ENCODE assay signal across 8 mouse cellular contexts in the genomic region with DNA sequence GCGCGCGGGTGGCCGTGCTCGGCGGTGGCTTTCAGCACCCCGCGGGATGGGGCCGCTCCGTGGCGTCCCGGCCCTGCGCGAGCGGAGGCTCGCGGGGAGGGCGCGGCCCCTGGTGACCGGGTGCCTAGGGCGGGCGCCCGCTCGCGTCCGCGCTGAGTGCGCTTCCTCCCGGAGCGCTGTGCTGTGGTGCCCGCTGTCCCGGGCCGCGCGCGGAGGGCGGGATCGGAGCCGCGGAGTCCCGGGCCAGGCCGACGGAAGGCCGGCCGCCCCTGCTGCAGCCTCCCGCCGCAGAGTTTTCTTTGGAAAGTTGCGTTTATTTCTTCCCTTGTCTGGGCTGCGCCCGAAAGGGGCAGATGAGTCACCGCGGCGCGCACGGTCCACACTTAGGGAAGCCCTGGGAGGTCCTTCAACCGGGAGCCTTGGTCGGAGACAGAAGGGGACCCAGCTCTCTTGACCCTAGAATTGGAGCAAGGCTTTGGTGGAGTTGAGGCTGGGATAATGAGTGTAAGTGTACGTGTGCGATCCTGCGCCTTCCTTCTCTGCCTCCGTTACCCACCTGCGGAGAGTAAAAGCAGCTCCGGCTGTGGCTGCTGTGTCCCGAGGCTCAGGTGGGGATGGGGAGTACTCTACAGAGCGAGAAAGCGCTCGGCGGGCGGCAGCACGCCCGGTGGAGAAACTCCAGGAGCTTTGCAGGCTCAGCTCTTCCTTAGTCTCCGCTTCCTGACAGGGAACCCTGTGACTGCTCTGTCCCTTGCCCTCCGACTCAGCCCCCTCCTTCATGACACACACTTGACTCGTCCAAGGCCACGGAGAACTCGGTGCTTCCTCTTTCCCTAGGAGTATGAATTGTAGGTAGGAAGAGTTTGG. TPM values are rescaled to one million over a fixed set of nuclear protein-coding genes. Genes with fewer than 3 reads are reported as not detected.
DNase-seq lines count a peak whose midpoint lies in the region; ATAC-seq and TF ChIP-seq lines count a peak whose summit lies in the region.

No protein-coding gene starts in this region.

- H3K4me1 ChIP-seq in kidney, embryonic 16.5 days (ENCODE audit: insufficient read depth, low read length), result peaks cover 35% of the 10 kb centered on the region
- H3K4me1 ChIP-seq in midbrain, embryonic 13.5 days (replicated peaks), result peaks cover 48% of the 10 kb centered on the region

- WGBS in kidney, embryonic 16.5 days, result under 1% methylated on average over 48 of the region's 76 CpGs
- under 1% methylated on average over 72 of the region's 76 CpGs for WGBS in midbrain, embryonic 13.5 days

- peaks cover 6% of the 10 kb centered on the region; the same call in 1 of the 2 replicates for H3K27me3 ChIP-seq in kidney, embryonic 16.5 days (ENCODE audit: insufficient read depth, low read length)
- peaks cover 38% of the 10 kb centered on the region for H3K27me3 ChIP-seq in midbrain, embryonic 13.5 days

- H3K9me3 ChIP-seq in kidney, embryonic 16.5 days (ENCODE audit: low read length), result no peaks in the 10 kb centered on the region
- no peaks in the 10 kb centered on the region for H3K9me3 ChIP-seq in midbrain, embryonic 13.5 days

- H3K9ac ChIP-seq in kidney, embryonic 16.5 days (replicated peaks; ENCODE audit: low read length), result peak overlapping the region; percentile 79
- H3K9ac ChIP-seq in midbrain, embryonic 13.5 days (replicated peaks), result peak overlapping the region; percentile 72

- TF ChIP-seq CTCF in layer of hippocampus, adult 2 months (conservative IDR thresholded peaks at IDR 0.05), result no peak

- no peak overlapping the region for H3K27ac ChIP-seq in layer of hippocampus, adult 2 months
- no peak overlapping the region for H3K27ac ChIP-seq in kidney, embryonic 16.5 days (ENCODE audit: low read length)
- H3K27ac ChIP-seq in midbrain, embryonic 13.5 days, result no peak overlapping the region; the same call in 1 of the 2 replicates

- DNase-seq in layer of hippocampus, adult 2 months (ENCODE audit: low spot score in 2 of 2), result no peak
- DNase-seq in layer of hippocampus, adult 9-11 months, result no peak
- peak; percentile 78 for DNase-seq in adrenal gland, adult 2 months
- DNase-seq in c-Kit-positive CD71-positive TER-119-positive erythroid progenitor cells, embryonic 14.5 days (ENCODE audit: low spot score), result no peak
- no peak for DNase-seq in ovary, postnatal 10 days (ENCODE audit: low spot score)

- H3K4me2 ChIP-seq in kidney, embryonic 16.5 days (replicated peaks; ENCODE audit: low read depth, low read length), result peak overlapping the region; percentile 99
- H3K4me2 ChIP-seq in midbrain, embryonic 13.5 days (replicated peaks), result peak overlapping the region; percentile 78

- peak overlapping the region; percentile 62 for H3K4me3 ChIP-seq in layer of hippocampus, adult 2 months
- H3K4me3 ChIP-seq in kidney, embryonic 16.5 days (ENCODE audit: low read length), result peak overlapping the region; percentile 78
- H3K4me3 ChIP-seq in midbrain, embryonic 13.5 days (replicated peaks), result peak overlapping the region; percentile 61

- peak; percentile 65 for ATAC-seq in granulocyte monocyte progenitor cell, adult 5-6 weeks (replicated peaks; ENCODE audit: poor library complexity, severe bottlenecking)
- ATAC-seq in kidney, embryonic 16.5 days (ENCODE audit: low FRiP score, low TSS enrichment), result peak; percentile 73
- ATAC-seq in midbrain, embryonic 13.5 days, result peak; percentile 75

- H3K36me3 ChIP-seq in kidney, embryonic 16.5 days (ENCODE audit: insufficient read depth, low read length), result no peaks in the 10 kb centered on the region
- H3K36me3 ChIP-seq in midbrain, embryonic 13.5 days, result no peaks in the 10 kb centered on the region

RNA-seq across cellular contexts. Expression of a gene that starts 0.6 kb away (rescaled TPM):
- total RNA-seq in layer of hippocampus, adult 2 months (2021), result under 1 TPM; 0.41 to 0.64 TPM
- 10 to 100 TPM; 15.5 to 25.5 TPM for total RNA-seq in adrenal gland, adult 2 months (2021)
- 23.7 and 35.0 TPM in 2 replicates for polyA plus RNA-seq in adrenal gland, adult 2 months (2012; rRNA removed)
- 1.1 and 4.0 TPM in 2 replicates for total RNA-seq in granulocyte monocyte progenitor cell, adult 5-6 weeks (2014; fragmentation: Nextera tagmentation)
- 0.65 and 0.82 TPM in 2 replicates for total RNA-seq in granulocyte monocyte progenitor cell, adult 5-6 weeks (2017)
- polyA plus RNA-seq in kidney, embryonic 16.5 days (2015; fragmentation: Nextera tagmentation; extraction: Ambion mirVana), result 8.6 and 9.7 TPM in 2 replicates
- 9.5 and 12.9 TPM in 2 replicates for polyA plus RNA-seq in midbrain, embryonic 13.5 days (2015; fragmentation: Nextera tagmentation; extraction: Ambion mirVana)

RNA-seq across cellular contexts. Expression of a gene that starts 44.1 kb away (rescaled TPM):
- 10 to 100 TPM; 51.8 to 59.2 TPM for total RNA-seq in layer of hippocampus, adult 2 months (2021)
- total RNA-seq in adrenal gland, adult 2 months (2021), result 10 to 100 TPM; 78.1 to 82.8 TPM
- polyA plus RNA-seq in adrenal gland, adult 2 months (2012; rRNA removed), result 17.0 and 18.0 TPM in 2 replicates
- total RNA-seq in granulocyte monocyte progenitor cell, adult 5-6 weeks (2014; fragmentation: Nextera tagmentation), result 83.3 and 104 TPM in 2 replicates
- 51.9 and 63.8 TPM in 2 replicates for total RNA-seq in granulocyte monocyte progenitor cell, adult 5-6 weeks (2017)
- 19.0 and 23.2 TPM in 2 replicates for polyA plus RNA-seq in kidney, embryonic 16.5 days (2015; fragmentation: Nextera tagmentation; extraction: Ambion mirVana)
- 10.9 and 12.6 TPM in 2 replicates for polyA plus RNA-seq in midbrain, embryonic 13.5 days (2015; fragmentation: Nextera tagmentation; extraction: Ambion mirVana)

RNA-seq across cellular contexts. Expression of a gene that starts 53.0 kb away (rescaled TPM):
- total RNA-seq in layer of hippocampus, adult 2 months (2021), result 100 to 1,000 TPM; 159 to 161 TPM
- total RNA-seq in adrenal gland, adult 2 months (2021), result 100 to 1,000 TPM; 111 to 139 TPM
- polyA plus RNA-seq in adrenal gland, adult 2 months (2012; rRNA removed), result 3.2 and 4.2 TPM in 2 replicates
- 147 and 170 TPM in 2 replicates for total RNA-seq in granulocyte monocyte progenitor cell, adult 5-6 weeks (2014; fragmentation: Nextera tagmentation)
- total RNA-seq in granulocyte monocyte progenitor cell, adult 5-6 weeks (2017), result 341 and 364 TPM in 2 replicates
- 77.9 and 83.0 TPM in 2 replicates for polyA plus RNA-seq in kidney, embryonic 16.5 days (2015; fragmentation: Nextera tagmentation; extraction: Ambion mirVana)
- 60.4 and 69.2 TPM in 2 replicates for polyA plus RNA-seq in midbrain, embryonic 13.5 days (2015; fragmentation: Nextera tagmentation; extraction: Ambion mirVana)
